Mouse (Mus musculus) liver, postnatal 0 days (tissue): Measurements from ENCODE around the gene Enthd1. TPM values are rescaled to one million over a fixed set of nuclear protein-coding genes. Genes with fewer than 3 reads are reported as not detected.
A peak's percentile ranks its signal among the peaks of the same experiment; 100 is the strongest.
"Not testable (repeated sequence)": the region's sequence is repeated elsewhere in the genome, so short reads cannot be mapped to it uniquely, and the experiment has no call there.

Experiments
- ATAC-seq: fragments of 200-750 bp; cut with Nextera tagmentation; 2 replicates; pipeline ENCODE4 v1.8.0; 2017; ENCODE audit warnings: mild to moderate bottlenecking, moderate library complexity
- DNase-seq: peaks from one replicate; pipeline ENCODE4 v3.0.0-alpha.2; 2016
- H3K27ac ChIP-seq: fragments of 300-500 bp; sonication (generic); 2 replicates; pipeline ENCODE4 v1.5.1; 2014; ENCODE audit warnings: antibody characterized with exemption, moderate library complexity, mild to moderate bottlenecking, low read depth
- H3K27me3 ChIP-seq: fragments of 300-500 bp; sonication (generic); 2 replicates; pipeline ENCODE4 v1.6.1; 2014; ENCODE audit warnings: low read length, control low read depth, mixed read lengths; ENCODE audit not compliant: insufficient read depth
- H3K36me3 ChIP-seq: fragments of 300-500 bp; sonication (generic); replicated peaks from 2 replicates; pipeline ENCODE4 v1.6.1; 2014; ENCODE audit warnings: mild to moderate bottlenecking, control low read depth, low read length, moderate library complexity, mixed read lengths; ENCODE audit not compliant: insufficient read depth
- H3K4me1 ChIP-seq: fragments of 300-500 bp; sonication (generic); 2 replicates; pipeline ENCODE4 v1.6.1; 2014; ENCODE audit warnings: antibody characterized with exemption, mild to moderate bottlenecking, control low read depth; ENCODE audit not compliant: insufficient read depth
- H3K4me2 ChIP-seq: fragments of 300-500 bp; sonication (generic); 2 replicates; pipeline ENCODE4 v1.6.1; 2014; ENCODE audit warnings: low read depth, mild to moderate bottlenecking, low read length, moderate library complexity, mixed read lengths
- H3K4me3 ChIP-seq: fragments of 300-500 bp; sonication (generic); 2 replicates; pipeline ENCODE4 v1.5.1; 2014; ENCODE audit warnings: low read depth, low read length
- H3K9ac ChIP-seq: fragments of 300-500 bp; sonication (generic); replicated peaks from 2 replicates; pipeline ENCODE4 v1.6.1; 2014; ENCODE audit warnings: mild to moderate bottlenecking, moderate library complexity
- H3K9me3 ChIP-seq: fragments of 300-500 bp; sonication (generic); 2 replicates; pipeline ENCODE4 v1.6.1; 2016; ENCODE audit warnings: mild to moderate bottlenecking, control low read depth, low read length, mixed read lengths
- CTCF ChIP-seq: sonication (generic); IDR thresholded peaks from 2 replicates; pipeline ENCODE4 v1.5.1; 2016; ENCODE audit warnings: antibody characterized with exemption, low read depth
- EP300 ChIP-seq: IDR thresholded peaks from 2 replicates; pipeline ENCODE4 v1.6.1; 2016; ENCODE audit warnings: antibody characterized with exemption, low read depth, mild to moderate bottlenecking
- WGBS: fragments of 180-500 bp; shearing (Covaris S2); extraction: QIAGEN DNeasy Blood & Tissue Kit; methylation state at CpG from one replicate; pipeline ENCODE4 v1.1.7; 2014; ENCODE audit not compliant: insufficient replicate concordance; 5-methylcytosine and 5-hydroxymethylcytosine counted together
- polyA plus RNA-seq: library from polyadenylated mRNA; unstranded; fragments of >200 nt; fragmentation: Nextera tagmentation; extraction: Ambion mirVana; gene quantifications from 2 replicates; pipeline ENCODE4 v1.2.1, GENCODE M21; 2015

Gene Enthd1
- polyA plus RNA-seq, 1 experiment from 2014 or later = not detected

GRCm38 (mm10) chr15:80502741-80503140 lies 62.2 kb downstream of the Enthd1 start:
- no peak for DNase-seq
- TF ChIP-seq EP300 = no peak
- TF ChIP-seq CTCF = no peak
- Histone ChIP-seq H3K36me3 (no peaks in the 10 kb centered on the region), H3K9me3 (no peaks in the 10 kb centered on the region), H3K4me1 (no peaks in the 10 kb centered on the region), H3K27me3 (no peaks in the 10 kb centered on the region), H3K9ac (no peak overlapping the region), H3K4me3 (no peak overlapping the region), H3K4me2 (no peak overlapping the region), H3K27ac (no peak overlapping the region)
- WGBS = 78% methylated on average over 2 of the region's 2 CpGs
- no peak for ATAC-seq

- no peaks in the 10 kb centered on the region for H3K4me1 ChIP-seq
- H3K4me3 ChIP-seq = no peak overlapping the region
- TF ChIP-seq CTCF (no peak), EP300 (no peak)
- H3K4me2 ChIP-seq = no peak overlapping the region
- H3K9ac ChIP-seq = no peak overlapping the region
- H3K36me3 ChIP-seq = no peaks in the 10 kb centered on the region
- DNase-seq = no peak
- WGBS = 73% methylated on average over 21 of the region's 21 CpGs
- no peaks in the 10 kb centered on the region for H3K27me3 ChIP-seq
- no peaks in the 10 kb centered on the region for H3K9me3 ChIP-seq
- no peak overlapping the region for H3K27ac ChIP-seq
- no peak for ATAC-seq
Measured at GRCm38 (mm10) chr15:80501106-80502096, 63.6 kb downstream of the Enthd1 start.

GRCm38 (mm10) chr15:80500426-80500825 lies 64.5 kb downstream of the Enthd1 start:
- WGBS = 77% methylated on average over 10 of the region's 10 CpGs
- DNase-seq (no peak), ATAC-seq (no peak)
- H3K4me3 ChIP-seq = no peak overlapping the region
- H3K9ac ChIP-seq = no peak overlapping the region
- H3K36me3 ChIP-seq = no peaks in the 10 kb centered on the region
- TF ChIP-seq EP300 (no peak), CTCF (no peak)
- H3K27me3 ChIP-seq = no peaks in the 10 kb centered on the region
- H3K4me1 ChIP-seq = no peaks in the 10 kb centered on the region
- H3K27ac ChIP-seq = no peak overlapping the region
- H3K4me2 ChIP-seq = no peak overlapping the region
- H3K9me3 ChIP-seq = no peaks in the 10 kb centered on the region

GRCm38 (mm10) chr15:80497733-80498132 lies 67.2 kb downstream of the Enthd1 start:
- H3K9ac ChIP-seq, H3K27ac ChIP-seq, H3K4me1 ChIP-seq, ATAC-seq, H3K4me3 ChIP-seq, DNase-seq, H3K4me2 ChIP-seq, H3K27me3 ChIP-seq, H3K9me3 ChIP-seq, H3K36me3 ChIP-seq: not testable (repeated sequence)
- whole genome bisulfite sequencing = 27% methylated on average over 3 of the region's 3 CpGs

GRCm38 (mm10) chr15:80491505-80491904 lies 73.5 kb downstream of the Enthd1 start:
- no peak overlapping the region for H3K9ac ChIP-seq
- no peaks in the 10 kb centered on the region for H3K27me3 ChIP-seq
- no peak overlapping the region for H3K4me2 ChIP-seq
- TF ChIP-seq CTCF = peak; percentile 35
- no peak for TF ChIP-seq EP300
- WGBS = 73% methylated on average over 4 of the region's 4 CpGs
- H3K4me1 ChIP-seq = no peaks in the 10 kb centered on the region
- H3K27ac ChIP-seq = no peak overlapping the region
- no peak for ATAC-seq
- no peaks in the 10 kb centered on the region for H3K36me3 ChIP-seq
- H3K4me3 ChIP-seq = no peak overlapping the region
- DNase-seq = no peak
- H3K9me3 ChIP-seq = no peaks in the 10 kb centered on the region

GRCm38 (mm10) chr15:80490151-80490550 lies 74.8 kb downstream of the Enthd1 start:
- 75% methylated on average over 5 of the region's 5 CpGs for WGBS
- no peaks in the 10 kb centered on the region for H3K36me3 ChIP-seq
- no peak for TF ChIP-seq CTCF
- no peak for TF ChIP-seq EP300
- no peak overlapping the region for H3K4me3 ChIP-seq
- ATAC-seq (no peak), DNase-seq (no peak)
- no peak overlapping the region for H3K9ac ChIP-seq
- no peaks in the 10 kb centered on the region for H3K9me3 ChIP-seq
- H3K27ac ChIP-seq = no peak overlapping the region
- H3K27me3 ChIP-seq = no peaks in the 10 kb centered on the region
- H3K4me2 ChIP-seq = no peak overlapping the region
- H3K4me1 ChIP-seq = no peaks in the 10 kb centered on the region
